Mouse (Mus musculus): ENCODE data around the gene Mlph.

GRCm38 (mm10) chr1:90901681-90902208 is 13.1 kb upstream of the Mlph start:
- TF ChIP-seq POU5F1 (IDR thresholded peaks at IDR 0.05; ENCODE audit: borderline replicate concordance, low read length) (no peak), CTCF (conservative IDR thresholded peaks at IDR 0.05; ENCODE audit: low read length) (no peak), NANOG (IDR thresholded peaks at IDR 0.05; ENCODE audit: borderline replicate concordance, low read length) (no peak)

Measured in E14TG2a.4 (cell line).